Mouse (Mus musculus) right cerebral cortex, postnatal 10 days (tissue): ENCODE results near the gene Pld4.

Experiments used
- DNase-seq, 2 experiments: peaks; one replicate each; pipeline ENCODE4 v3.0.0; 2021; ENCODE audit warnings: low spot score in 2 of 2

The Pld4 gene

DNA sequence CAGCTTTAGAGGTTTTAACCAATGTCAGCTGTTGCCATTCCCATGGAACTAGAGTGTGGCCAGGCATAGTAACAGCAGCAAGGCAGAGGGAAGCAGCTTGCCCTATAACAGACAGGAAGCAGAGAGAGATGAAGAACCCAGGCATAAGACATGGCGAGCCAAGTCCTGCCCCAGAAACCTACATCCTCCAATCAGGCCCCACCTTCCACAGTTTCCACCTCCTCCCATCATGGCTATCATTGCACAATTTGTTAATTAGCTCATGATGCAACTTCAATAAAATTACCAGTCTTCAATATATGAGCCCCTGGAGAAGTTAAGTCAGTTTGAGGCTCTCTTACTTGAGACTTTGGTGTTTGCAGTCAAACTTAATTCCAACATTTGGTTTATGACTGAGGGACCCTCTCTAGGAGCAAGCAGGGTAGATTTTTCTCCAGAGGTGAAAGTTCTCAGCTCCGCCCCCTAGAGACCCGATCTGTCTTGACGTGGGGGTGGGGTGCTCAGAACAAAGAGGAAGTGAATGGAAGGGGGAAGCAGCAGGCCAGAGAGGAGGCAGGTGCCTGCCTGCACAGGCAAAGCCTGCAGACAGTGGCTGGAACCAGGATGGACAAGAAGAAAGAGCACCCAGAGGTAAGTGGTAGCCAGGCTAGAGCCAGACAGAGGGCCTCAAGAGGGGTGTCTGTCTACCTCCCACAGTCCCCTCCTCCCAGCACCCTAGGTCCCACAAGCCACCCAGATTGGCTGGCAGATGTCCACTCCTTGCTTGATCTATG, at the start of gene Pld4:
TSS of gene Pld4 (plus strand) at position 502 of the 773 bp plus-strand sequence.
- DNase-seq: peak; percentile 51 to 54

DNA sequence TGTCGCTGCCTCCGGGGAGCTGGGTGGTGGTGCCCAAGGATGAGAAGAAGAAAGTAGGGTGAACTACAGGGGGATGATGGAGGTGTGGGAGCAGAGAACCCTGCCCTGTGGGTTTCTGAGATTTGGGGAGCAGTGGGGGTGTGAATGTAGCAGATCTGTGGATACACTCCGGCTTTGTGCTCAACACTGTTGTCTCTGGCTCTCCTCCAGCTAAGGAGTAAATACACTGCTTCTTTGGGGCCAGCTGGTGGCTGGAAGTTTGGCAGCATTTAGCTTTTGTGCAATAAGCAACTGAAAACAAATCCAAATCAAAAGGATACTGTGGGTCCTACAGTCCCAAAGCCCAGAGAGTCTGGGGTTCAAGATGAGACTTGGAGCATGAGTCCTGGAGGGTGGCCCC, 46.5 kb upstream of the Pld4 start:
- peak; percentile 59 to 74 for DNase-seq

DNA sequence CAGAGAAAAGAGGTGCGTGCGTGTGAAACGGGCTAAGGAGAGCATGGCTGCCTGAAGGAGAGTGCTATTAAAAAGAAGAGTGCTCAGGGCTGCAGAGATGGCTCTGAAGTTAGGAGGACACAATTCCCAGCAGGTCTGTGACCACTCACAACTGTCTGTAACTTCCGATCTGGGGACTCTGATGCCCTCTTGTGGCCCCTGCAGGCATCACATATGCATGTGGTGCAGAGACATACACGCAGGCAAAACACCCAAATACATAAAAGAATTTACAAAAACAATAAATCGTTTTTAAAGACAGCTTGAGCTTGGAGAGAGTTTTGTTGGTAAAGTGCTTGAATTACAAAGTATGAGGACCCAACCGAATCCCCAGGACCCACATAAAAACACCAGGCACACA, 43.3 kb upstream of the Pld4 start:
- peak in 1 of 2 experiments; percentile 67 for DNase-seq

DNA sequence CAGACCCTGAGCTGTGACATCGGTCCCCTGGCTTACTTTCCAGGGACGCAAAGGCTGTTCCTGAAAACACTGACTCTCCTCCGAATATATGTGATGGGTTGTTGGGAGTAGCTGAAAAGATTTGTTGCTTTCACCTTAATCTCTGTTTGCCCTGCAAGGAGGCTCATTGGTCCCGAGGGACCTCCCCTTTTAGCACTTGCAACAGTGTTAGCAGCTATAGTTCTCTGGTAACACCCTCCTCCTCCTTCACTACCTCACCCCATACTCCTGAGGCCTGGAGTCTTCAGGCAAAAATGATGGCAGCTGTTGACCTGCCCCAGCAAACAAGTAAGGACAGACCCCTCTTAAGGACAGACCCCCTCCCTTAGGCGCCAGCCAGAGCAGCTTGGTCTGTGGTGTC, 41.5 kb upstream of the Pld4 start:
- no peak for DNase-seq

DNA sequence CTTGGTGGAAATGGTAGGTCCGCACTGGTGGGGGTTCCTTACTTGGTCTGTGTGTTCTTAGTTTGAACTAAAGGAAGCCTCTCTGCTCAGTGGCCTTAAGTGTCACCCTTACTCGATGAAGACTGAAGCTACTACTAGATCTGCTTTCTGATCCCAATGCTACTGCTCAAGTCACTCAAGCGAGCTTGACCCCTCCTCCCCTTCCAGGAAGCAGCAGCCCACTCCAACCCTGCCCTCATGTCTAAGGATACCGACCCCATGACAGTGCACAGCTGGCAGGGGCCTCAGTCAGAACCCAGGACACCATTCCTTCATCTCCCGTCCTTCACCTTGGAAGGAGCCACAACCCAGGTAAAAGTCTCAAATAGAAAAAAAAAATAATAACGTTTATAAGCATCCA, 40.2 kb upstream of the Pld4 start, which contains the start of gene Cep170b:
TSS of gene Cep170b (plus strand) at position 240 of the 400 bp plus-strand sequence.
- no peak for DNase-seq

- no peak for DNase-seq
Observed at GRCm38 (mm10) chr12:112720890-112721423, 39.5 kb upstream of the Pld4 start.

GRCm38 (mm10) chr12:112721424-112722239, 38.8 kb upstream of the Pld4 start:
- DNase-seq: peak in 1 of 2 experiments; percentile 56

GRCm38 (mm10) chr12:112722240-112723027, 38.0 kb upstream of the Pld4 start:
- peak; percentile 56 to 62 for DNase-seq

DNA sequence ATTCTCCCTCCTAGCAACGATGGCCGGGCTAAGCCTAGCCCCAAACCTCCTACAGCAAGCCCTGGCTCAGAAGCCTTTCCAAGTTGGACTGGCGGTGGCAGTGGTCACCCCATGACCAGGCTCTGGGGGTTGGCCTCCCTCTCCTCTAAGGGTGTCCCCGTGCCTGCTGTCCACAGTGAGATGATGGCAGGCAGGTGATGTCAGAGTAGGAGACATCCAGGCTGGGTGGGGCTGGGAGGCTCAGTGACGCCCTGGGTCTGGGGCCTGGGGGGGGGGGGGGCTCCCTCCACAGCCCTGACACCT, 37.5 kb upstream of the Pld4 start:
- DNase-seq: no peak

DNA sequence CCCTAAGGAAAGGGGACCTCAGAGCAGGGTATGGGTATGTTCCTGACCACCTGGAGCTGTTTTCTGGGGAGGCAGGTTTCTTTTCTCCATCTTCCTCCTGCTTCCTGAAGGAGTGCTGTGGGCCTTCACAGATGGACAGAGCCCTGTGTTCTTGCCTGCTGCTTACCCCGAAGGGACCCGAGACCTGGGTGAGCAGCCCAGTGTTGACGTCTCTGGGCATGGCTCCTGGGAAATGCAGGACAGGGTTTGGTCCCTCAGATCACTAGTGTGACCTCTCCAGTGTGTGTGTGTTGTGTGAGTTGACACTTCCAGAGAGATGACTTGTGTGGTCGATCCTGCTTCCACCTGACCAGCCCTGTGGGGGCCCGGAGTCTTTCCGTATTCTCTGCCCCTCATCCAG, 37.0 kb upstream of the Pld4 start:
- no peak for DNase-seq

DNA sequence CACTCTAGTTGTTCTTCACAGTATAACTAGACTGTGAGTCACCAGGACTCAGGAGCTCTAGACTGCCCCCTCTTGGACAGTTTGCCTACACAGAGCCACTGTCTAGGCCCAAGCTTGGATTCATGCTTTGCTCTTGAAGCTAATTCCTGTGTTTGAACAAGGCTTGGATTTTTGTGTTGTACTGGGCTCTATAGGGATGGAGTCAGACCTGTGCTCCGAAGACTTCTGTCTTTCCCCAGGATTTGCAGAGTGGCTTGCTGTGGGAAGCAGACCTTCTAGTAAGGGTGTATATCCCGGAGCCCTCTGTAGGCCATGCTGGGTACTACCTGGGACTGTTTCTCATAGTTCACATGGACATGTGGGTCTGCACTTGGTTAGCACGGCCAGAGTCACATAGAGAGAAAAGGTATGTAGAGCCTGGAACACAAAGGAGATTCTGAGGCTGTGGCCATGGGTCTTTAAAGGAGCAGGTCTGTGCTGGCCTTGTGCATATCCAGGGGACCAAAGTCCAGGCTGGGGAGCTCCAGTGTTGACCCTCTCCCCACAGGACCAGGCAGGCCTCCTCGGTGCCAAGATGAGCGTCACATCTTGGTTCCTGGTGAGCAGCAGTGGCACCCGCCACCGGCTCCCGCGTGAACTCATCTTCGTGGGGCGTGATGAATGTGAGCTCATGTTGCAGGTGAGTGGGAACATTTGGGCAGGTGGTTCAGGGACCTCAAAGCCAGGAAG, 36.2 kb upstream of the Pld4 start:
- peak; percentile 77 to 81 for DNase-seq

DNA sequence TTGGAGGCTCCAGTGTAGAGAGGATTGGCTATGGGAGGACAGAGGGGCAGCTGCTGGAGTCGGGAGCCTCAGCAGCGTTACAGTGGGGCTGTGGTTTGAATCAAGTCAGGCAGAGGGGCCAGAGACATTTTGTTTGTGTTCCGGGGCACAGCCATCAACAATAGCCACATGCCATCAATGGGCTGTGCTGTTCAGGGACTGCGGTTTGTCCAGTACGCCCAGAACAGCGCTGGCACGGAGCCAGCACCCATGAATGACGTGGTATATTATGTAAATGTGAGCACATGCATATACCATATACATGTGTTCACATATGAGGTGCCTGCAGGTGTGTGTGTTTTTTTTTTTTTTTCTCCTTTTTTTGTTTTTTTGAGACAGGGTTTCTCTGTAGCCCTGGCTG, 32.7 kb upstream of the Pld4 start:
- DNase-seq: no peak

DNA sequence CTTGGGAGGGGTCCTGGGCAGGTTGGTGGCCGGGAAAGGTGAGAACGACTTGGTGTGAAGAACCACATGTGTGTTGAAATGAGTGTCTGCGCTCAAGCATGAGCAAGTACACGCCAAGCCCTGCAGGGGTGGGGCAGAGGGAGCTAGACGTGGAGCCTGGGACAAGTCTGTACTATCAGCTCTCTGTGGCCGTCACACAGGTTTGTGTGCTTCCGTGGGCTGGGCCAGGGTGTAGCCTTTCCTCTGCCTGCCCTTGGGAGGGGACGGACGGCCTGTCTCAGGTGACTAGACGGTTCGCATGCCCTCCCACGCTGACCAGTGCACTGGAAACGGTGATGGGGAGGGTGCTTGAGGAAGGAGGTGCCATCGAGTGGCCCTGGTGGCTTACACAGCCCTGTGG, 29.6 kb upstream of the Pld4 start:
- no peak for DNase-seq

GRCm38 (mm10) chr12:112732591-112732990, 27.9 kb upstream of the Pld4 start:
- DNase-seq: no peak

DNA sequence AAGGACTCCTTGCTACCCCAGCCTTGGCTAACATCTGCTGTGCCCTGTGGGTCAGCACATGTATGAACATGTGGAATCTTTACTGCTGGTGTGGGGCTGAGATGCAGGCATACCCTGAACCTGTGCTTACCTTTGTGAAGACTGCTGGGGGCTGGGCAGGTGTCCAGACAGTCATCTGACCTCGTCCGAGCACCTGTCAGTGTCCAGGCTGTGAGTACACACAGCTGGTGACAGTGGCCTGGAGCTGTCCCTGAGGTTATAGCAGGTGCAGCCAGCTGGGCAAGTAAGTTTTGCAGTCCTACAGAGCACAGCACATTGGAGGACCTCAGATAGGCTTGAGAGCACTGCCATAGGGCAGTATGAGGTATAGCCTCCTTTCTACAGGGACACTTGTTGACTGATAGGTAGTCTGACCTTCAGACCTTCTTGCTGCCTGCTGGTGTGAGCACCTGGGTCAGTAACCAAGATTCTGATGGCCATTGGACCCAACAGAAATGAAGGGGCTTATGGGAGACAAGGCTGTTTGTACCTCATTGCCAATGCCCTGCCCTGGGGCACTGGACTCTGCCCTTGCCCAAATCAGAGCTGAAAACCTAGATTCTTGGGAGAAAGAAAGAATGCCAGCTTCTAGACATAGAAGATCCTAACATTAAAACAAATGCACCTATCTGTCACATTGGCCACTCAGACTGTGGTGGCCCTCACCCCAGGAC, 26.2 kb upstream of the Pld4 start:
- no peak for DNase-seq

- no peak for DNase-seq
Observed at GRCm38 (mm10) chr12:112734881-112735655, 25.4 kb upstream of the Pld4 start.

GRCm38 (mm10) chr12:112735896-112736635, 24.4 kb upstream of the Pld4 start:
- no peak for DNase-seq

DNA sequence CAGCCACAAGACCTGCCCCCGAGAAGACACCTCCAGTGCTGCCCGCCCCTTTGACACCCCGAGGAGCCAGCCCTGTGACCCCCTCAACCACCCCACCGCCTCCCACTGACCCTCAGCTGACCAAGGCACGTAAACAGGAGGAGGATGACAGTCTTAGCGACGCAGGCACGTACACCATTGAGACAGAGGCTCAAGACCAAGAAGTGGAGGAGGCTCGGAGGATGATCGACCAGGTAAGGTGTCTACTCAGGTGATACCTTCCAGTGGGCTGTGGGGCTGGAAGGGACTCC, 23.9 kb upstream of the Pld4 start:
- no peak for DNase-seq

- DNase-seq: no peak
Observed at GRCm38 (mm10) chr12:112737081-112737480, 23.4 kb upstream of the Pld4 start.
